Mouse (Mus musculus) A20 (cell line): ENCODE measurements around the gene Bmp8a.
"Not testable (repeated sequence)": the region's sequence is repeated elsewhere in the genome, so short reads cannot be mapped to it uniquely, and the experiment has no call there.

ENCODE experiments used
- DNase-seq: peaks from one replicate; pipeline ENCODE4 v3.0.0-alpha.2; 2011; ENCODE audit warnings: low read depth, low spot score

Gene Bmp8a

DNA sequence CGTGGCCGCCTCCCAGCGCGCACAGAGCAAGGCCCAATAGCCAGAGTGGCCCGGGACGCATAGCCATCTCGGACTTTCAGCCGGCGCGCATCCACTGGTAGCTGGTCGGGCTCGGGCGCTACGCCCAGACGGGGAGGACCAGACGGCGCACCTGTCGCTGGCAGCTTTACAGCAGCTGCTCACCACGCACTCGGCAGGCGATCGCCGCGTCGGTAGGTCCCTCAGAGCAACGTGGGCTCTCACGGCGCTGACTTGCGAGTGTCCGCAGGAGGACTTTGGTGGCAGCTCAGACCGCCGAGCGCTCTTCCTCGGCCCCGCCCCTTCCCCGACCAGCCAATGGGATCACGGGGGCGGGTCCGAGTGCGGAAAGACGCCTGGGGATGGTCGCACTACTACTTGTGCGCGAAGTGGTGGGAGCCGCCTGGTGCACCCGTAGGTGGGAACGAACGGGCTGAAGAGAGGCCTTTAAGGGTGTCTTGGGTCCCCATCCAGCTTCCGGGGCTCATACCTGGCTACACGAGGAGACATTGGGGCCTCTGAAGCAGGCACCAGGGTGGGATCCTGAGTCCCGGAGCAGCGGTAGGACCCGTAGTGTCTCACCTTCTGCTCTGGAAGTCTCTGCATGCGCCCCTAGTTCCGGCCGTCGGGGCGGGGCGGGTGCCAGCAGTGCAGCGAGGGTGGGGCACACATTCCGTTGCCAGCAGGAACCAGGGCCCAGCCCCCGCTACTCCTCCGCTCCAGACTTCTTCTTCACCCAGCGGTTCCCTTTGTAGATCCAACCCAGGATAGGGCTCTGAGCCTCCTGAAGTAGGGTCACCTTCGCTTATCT lies at the start of gene Bmp8a:
Gene Bmp8a, minus strand, starts transcription at position 611 of the 829 bp plus-strand sequence.
- peak; percentile 94 for DNase-seq

DNA sequence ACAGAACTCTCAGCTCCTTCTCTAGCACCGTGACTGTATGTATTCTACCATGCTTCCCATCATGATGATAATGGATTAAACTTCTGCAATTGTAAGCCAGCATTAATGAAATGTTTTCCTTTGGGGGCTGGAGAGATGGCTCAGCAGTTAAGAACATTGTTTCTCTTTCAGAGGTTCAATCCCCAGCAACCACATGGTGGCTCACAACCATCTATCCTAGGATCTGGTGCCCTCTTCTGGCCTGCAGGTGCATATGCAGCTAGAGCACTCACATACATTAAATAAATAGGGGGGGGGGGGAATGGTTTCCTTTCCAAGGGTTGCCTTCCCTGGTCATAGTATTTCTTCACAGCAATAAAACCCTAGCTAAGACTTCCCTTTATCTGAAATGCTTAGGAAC lies 49.1 kb upstream of the Bmp8a start:
- peak; percentile 79 for DNase-seq

DNA sequence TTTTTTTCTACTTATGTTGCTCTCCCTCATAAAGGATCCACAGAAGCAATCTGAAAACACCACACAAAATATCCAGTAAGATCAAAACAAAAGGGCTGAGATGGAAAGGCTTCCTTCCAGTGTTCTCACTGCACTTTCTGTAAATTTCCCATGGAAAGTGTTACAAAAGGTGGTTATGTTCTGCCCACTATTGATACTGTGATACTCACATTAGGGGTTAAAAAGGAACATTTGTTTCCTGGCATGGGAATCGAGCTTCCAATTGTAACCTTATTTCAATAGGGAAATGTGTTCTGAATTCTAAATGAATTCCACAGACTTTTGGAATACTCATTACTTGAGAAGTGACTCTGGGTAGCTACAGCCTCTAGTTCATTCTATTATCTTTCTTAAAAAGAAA lies 42.0 kb upstream of the Bmp8a start:
- DNase-seq, result no peak

DNA sequence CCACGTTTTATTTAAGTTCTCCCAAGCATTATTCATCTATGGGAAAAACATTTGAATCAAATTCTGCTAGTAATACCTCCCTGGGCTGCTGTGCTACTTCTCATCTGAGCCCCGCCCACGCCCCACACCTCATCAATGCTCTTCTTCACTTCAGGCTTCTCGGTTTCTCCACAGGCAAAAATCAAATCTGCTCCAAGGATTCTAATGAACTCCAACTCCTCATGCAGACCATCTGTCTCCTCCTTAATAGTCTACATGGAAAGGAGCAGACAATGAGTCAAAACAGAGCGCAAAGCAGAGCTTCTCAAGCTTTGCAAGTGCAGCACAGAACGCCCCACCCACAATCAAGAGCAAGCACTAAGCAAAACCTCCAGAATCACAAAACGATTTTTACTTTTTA lies 40.1 kb upstream of the Bmp8a start:
- DNase-seq, result no peak

DNA sequence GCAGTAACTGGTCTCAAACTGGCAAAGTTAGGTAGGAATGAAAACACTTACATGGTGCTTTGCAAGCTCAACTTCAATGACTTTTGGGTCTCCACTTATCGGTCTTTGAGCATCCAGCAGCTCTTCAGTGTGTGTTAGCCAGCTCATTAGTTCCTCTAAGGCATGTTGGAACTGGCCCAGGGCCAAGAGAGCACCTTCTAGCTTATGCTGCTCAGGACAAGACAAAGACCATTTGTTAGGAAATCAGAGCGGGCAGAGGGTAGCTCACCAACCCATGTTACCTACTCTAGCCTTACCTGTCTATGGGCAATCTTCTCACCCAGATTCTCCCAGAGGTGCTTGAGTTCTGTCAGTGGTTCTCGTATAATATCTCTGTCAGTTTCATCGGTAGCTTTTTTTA lies 39.0 kb upstream of the Bmp8a start:
- no peak for DNase-seq

DNA sequence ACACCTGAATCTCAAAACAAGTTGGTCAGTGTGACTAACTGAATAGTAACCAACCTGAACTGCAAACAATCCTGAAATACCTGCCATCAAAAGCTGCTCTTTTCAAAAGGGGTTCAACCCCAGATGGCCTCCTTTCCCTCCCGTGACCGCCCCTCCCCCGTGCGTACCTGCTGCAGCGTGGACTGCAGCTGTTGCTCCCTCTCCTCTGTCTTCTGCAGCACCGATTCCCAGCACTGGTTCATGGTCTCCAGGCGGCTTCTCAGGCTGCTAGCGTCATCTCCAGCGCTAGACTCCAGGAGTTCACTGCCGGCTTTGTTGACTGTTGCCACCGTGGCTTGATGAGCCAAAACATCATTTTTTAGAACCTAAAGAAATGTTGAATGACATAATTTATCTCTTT lies 38.5 kb upstream of the Bmp8a start:
- no peak for DNase-seq

DNA sequence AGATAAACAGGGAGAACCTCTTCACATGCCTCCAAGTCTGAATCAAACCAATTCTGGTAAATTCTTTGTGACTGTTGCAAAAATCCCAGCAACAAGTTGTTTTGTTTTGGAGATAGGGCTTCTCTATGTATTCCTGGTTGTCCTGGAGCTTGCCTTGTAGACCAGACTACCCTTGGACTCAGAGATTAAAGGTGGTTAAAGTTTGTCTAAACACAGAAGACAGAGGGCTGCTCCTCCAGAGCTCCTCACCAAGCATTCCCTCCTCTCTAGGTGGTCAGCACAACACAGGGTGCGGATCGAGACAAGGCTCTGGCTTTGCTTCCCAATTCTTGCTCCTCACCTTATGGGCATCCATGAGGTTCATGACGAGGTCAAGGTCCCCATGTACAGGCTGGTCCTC lies 33.0 kb upstream of the Bmp8a start:
- no peak for DNase-seq

DNA sequence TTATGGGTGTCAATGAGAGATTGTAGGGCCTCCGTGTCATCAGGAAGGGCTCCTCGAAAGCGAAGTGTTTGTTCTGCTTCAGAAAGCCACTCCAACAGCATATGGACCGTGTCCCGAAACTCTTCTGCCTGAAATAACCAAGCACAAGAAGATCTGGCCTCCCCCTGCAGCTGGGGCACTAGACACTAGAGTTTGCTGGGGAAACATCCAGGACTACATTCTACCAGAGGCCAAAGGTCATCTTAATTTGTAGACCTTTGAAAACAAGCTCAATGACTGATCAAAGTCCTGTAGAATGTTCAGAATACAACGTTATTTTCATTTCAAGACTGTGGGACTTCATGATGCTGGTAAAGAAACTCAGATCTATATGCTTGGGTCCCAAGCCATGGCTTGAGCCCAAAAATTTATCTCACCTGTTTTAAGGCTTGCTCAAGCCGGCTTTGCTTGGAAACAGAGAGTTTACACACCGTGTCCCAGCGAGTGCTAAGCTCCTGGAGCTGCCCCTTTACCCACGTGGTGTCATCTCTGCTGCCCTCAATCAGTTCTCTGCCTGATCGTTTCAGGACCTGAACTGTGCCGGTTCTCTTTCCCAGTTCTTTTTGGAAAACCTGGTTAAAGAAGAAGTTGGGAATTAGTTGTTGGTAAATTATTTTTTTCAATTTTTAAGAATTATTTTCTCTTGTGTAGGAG lies 31.4 kb upstream of the Bmp8a start:
- no peak for DNase-seq

DNA sequence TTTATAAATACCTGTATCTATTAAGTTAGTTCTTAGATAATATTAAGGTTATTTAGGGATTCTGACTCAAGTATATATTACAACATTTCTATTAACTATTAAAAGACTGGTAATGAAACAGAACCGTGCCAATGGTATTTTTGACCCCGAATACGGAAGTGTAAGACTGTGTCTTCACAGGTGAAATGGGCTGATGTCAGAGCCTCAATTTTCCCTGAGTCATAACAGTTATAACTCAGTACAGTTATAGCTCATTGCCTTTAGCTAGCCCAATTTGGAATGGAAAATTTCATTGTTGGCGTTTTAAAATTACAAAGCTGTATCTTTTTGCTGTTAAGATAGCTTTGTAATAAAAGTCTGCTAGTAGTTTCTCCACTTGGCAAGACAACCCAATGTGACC lies 20.5 kb upstream of the Bmp8a start:
- no peak for DNase-seq

DNA sequence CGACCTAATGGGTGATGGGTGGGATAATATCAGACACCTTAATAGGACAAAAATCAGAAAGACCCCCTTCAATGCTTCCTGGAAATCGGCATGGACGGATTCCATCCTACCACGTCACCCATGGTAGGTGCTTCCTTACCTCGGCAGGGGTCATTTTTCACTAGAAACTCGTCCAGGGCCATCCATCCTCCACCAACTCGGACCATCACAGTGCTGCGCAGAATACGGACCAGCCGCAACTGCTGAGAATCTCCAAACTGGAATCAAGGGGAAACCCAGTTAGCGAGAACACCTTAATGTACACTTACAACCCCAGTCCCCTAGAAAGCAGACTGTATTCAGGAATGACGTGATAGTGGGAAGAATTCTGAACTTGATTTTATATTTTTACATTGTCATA lies 17.7 kb upstream of the Bmp8a start:
- no peak for DNase-seq

DNA sequence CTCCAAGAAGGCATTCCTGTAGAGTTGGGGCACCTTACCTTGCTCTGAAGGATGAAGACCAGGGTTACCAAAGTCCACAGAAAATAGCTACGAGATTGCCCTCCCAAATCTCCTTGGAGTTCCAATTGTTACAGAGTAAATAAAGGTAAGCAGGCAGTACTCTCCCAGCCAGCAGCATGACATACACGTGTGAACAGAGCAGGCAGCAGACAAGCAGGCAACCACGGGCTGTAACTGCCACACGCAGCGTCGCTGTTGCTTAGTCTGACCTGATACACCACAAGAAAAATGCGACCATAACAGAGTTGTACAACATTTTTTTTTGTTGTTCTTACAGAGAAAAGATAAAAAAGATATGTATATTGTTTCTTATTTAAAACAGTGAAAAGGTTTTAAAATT lies 15.6 kb upstream of the Bmp8a start:
- no peak for DNase-seq

DNA sequence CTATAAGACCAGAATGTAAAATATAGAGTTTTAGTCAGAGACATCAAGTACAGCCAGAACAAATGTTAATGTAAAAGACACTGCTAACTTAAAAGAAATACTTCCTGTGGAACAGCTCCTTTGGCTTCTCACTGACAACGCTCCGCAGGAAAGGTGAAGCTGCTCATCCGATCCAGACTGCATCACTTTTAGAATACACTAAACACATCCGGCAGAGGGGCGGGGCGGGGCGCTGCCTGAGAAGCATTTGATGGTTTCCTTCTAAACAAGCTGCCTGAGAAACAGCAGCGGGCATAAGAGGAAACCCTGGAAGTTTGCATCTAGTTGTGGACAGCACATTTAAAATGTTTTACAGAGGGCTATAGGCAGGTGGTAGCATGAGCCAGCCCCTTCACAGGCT lies 12.9 kb upstream of the Bmp8a start:
- no peak for DNase-seq

DNA sequence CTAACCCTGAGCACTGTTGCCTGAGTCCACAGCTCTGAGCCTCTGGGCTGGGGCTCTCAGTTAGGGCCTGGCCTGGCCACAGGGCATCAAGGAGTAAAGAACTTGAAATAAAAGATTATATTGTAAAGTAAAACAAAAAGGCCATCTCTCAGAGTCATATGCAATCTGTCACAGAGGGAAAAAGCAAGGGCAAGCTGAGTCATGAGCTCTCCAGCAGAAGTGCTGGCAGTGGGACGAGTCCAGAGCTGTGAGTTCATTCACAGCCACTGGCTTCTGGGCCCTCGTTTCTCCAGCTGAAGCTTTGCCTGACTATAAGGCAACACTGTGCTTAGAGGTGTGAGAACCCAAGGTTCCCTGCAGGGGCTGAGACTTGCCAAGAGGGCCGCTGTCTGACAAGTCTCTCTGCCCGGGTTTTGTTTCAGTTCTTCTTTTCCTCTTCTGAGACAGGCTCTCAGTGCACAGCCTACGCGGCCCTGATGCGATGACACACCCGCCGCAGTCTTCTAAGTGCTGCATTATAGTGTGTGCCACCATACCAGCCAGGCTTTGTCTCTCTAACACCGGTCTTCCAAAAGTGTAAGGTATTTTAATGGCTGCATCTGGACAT lies 10.3 kb upstream of the Bmp8a start:
- DNase-seq, result peak; percentile 83

DNA sequence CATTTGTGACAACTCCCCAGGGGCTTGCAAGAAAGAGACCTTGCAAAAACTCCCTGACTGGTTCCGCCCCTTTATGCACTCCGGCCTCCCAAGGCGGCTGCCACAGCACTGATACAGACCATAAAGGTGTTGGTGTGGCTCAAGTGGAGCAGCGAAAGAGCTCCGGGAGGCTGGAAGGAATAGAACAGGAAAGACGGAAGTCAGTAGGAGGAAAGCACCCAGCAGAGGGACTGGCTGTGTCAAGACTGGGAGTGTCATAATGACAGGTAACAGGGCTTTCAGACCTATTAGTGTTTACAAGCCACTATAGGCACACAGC lies 378 bp upstream of the Bmp8a start:
- DNase-seq, result no peak

DNA sequence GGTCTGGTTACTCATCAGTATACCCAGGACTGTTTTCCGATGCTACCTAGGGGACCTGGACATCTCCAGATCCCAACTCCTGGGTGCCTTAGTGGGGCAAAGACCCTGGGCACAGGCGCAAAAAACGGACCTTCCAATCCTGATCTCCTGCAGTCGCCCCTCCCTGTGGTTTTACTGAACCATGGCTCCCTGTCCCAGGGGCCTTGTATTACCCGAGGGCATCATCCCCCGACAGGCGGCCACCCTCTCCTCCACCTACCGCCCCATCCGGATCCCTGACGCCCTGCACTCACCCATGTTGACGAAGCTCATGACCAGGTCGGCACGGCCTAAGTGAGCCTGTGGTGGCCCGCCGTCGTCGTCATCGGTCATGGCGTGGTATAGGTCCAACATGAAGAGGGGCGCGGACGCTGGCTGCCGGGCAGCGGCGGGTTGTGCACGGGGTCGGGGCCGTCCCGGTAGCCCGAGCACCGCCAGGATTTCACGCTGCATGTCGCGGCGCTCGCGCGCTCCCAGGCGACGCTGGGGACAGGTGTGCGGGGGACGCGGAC lies 886 bp downstream of the Bmp8a start:
- no peak for DNase-seq

DNA sequence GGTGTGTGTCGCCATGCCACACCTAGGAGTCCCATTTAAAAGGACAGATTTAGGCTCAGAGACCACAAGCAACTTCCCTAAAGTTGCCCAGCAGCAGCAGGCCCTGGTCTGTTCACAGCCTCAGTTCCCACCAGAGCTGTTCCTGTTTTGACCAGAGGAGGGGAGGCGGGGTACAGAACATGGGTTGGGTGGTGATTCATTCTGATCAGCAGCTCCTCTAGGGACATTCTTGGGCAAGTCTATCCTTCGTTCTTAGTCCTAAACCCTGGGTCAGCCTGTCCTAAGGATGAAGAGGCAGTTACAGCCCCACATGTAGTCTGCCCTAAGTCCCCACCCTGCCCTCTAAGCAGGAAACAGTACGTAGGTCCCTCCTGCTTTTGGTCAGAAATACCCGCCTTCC lies 2.8 kb downstream of the Bmp8a start:
- DNase-seq, result peak; percentile 35

DNA sequence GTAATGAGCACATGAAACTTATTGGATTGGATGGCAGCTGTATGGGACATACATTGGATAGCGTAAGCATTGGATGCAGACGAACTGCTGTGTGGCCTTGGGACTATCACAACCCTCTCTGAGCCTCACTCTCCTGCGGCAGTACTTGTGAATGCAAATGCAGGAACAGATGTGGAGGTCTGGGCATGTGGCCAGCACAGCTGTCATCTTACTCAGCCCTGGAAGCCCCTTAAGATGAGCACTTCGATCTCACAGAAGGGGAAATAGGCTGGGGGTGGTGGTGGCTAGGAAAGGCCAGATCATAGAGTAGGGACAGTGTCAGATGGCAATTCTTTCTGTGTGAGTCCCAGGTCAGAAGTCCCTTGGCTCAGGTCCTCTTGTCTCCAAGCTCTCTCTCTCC lies 5.4 kb downstream of the Bmp8a start:
- DNase-seq, result peak; percentile 38

DNA sequence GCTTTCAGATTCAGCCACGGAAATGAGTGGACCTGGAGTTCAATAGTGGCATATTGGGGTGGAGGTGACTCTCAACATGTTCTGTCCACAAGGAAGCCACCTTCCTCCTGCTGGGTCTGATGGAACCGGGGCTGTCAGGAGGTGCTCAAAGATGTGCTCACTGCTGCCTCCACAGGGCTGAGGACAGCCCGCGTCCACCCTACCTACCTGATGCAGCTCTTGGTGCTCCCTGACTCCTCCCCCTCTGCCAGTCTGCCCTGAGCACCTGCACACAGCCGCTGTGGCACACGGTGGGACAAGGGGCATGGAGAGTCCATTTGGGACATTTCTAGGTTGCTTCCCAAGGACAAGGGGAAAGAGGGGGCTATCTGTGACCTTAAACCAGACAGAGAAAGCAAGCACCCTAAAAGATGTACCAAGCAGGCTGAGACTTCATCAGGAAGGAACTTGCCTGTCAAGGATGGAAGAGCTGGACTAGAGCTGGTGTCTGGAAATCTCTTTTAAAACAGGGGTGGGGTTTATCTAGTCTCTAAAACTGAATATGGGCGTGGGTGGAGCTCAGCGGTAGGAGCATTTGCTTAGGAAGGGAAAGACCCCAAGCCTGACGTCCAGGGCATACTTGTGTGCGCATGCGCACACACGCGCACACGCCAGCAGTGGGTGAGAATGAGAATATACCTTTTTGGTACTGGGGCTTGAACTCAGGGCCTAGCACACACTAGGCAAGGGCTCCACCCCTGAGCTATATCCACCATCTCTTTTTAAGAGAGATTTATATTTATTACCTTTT lies 7.1 kb downstream of the Bmp8a start:
- peak; percentile 64 for DNase-seq

DNA sequence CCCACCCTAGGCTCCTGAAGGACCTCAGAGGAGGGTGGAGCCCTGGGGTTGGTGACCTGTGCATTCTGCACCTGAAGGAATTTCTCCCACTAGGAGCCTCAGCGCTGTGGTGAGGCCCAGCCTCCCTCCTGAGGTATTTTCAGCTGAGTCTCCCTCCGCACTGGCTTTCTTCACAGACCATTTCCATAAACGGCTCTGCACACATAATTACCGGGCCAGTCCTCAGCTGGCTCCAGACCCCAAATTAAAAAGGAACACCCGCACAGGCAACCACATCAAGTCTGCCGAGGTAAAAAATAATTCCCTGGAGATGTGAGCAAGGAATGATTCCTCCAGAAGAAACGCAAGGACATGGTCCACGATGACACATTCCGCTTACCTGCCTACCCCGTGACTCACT lies 7.8 kb downstream of the Bmp8a start:
- DNase-seq, result not testable (repeated sequence)

DNA sequence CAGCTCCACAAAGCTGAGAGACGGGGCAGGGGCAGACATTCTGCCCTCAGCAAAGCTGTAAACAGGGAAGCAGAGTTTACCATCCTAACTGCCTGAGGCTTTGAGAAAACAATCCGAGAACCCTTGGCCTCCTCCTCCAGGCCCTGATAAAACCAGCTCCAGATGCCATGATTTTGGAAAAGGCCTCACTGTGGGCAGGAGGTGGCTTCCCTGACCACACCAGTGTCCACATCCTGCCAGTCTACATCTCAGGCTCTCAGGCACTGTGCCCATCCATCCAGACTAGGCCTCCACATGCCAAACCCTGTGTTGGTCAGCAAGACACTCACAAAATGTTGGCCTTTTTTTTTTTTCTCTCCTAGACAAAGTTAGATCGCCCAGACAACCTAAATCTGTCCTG lies 8.9 kb downstream of the Bmp8a start:
- DNase-seq, result no peak

DNA sequence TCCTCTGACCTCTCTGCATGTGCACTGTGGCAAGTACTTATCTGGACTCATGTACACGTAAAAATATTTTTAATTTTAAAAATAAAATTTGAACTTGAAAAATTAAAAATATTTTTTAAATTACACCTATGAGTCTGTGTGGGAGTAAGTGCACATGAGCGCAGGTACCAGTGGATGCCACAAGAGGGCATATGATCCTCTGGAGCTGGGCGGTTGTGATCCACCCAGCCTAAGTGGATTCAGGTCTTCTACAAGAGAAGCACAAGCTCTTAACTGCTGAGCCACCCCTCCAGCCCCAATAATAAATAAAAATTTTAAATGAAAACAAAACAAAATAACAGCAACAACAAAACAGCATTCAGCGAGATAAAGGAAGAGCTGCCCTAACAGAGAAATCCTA lies 9.9 kb downstream of the Bmp8a start:
- DNase-seq, result no peak

DNA sequence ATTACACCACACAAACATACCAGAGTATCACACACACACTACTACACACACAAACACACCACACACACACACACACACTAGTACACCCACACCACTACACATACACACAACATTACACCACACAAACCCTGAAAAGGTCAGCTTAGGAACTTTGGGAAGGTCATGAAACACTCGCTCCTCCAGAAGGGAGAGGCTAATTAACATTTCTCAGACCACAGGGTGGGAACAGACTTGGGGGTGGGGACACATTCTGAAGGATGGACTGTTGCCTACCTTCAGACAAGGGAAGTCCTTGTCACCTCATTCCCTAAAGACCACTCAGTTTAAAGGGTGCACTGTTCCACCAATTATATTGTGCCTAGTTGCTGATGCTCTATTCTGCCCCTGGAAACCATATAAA lies 11.1 kb downstream of the Bmp8a start:
- DNase-seq, result not testable (repeated sequence)
